Mouse (Mus musculus) kidney, postnatal 14 days (tissue): Measurements from ENCODE around the gene Egfem1.
A peak's percentile ranks its signal among the peaks of the same experiment; 100 is the strongest.

Experiments used
- DNase-seq: peaks from one replicate; pipeline ENCODE4 v3.0.0; 2022; ENCODE audit warnings: mixed read lengths

The Egfem1 gene

GRCm38 (mm10) chr3:29608713-29609112, 526.9 kb downstream of the Egfem1 start:
- DNase-seq = no peak

GRCm38 (mm10) chr3:29609174-29609573, 527.4 kb downstream of the Egfem1 start:
- DNase-seq = no peak

GRCm38 (mm10) chr3:29619586-29619985, 537.8 kb downstream of the Egfem1 start:
- DNase-seq = no peak

- no peak for DNase-seq
Measured at GRCm38 (mm10) chr3:29639819-29640218, 558.0 kb downstream of the Egfem1 start.

GRCm38 (mm10) chr3:29666796-29667195, 585.0 kb downstream of the Egfem1 start:
- no peak for DNase-seq

- DNase-seq = no peak
Measured at GRCm38 (mm10) chr3:29689367-29690285, 607.8 kb downstream of the Egfem1 start.

GRCm38 (mm10) chr3:29701126-29701525, 619.3 kb downstream of the Egfem1 start:
- DNase-seq = no peak

GRCm38 (mm10) chr3:29706816-29707215, 625.0 kb downstream of the Egfem1 start:
- DNase-seq = no peak

- no peak for DNase-seq
Measured at GRCm38 (mm10) chr3:29707467-29707866, 625.6 kb downstream of the Egfem1 start.

- DNase-seq = peak; percentile 22
Measured at GRCm38 (mm10) chr3:29726376-29726967, 644.6 kb downstream of the Egfem1 start.

- DNase-seq = peak; percentile 46
Measured at GRCm38 (mm10) chr3:29730062-29730760, 648.4 kb downstream of the Egfem1 start.

- DNase-seq = no peak
Measured at GRCm38 (mm10) chr3:29731509-29731908, 649.7 kb downstream of the Egfem1 start.

- DNase-seq = no peak
Measured at GRCm38 (mm10) chr3:29732626-29733025, 650.8 kb downstream of the Egfem1 start.

- no peak for DNase-seq
Measured at GRCm38 (mm10) chr3:29734251-29734650, 652.4 kb downstream of the Egfem1 start.

- DNase-seq = peak; percentile 14
Measured at GRCm38 (mm10) chr3:29739292-29739691, 657.5 kb downstream of the Egfem1 start.
